Mouse (Mus musculus) intestine, postnatal 0 days (tissue): ENCODE data around the gene Kcnh3. TPM values are rescaled to one million over a fixed set of nuclear protein-coding genes. Genes with fewer than 3 reads are reported as not detected.
A peak's percentile ranks its signal among the peaks of the same experiment; 100 is the strongest.
"Not testable (repeated sequence)": the region's sequence is repeated elsewhere in the genome, so short reads cannot be mapped to it uniquely, and the experiment has no call there.

Experiments
- ATAC-seq: fragments of 200-750 bp; cut with Nextera tagmentation; 2 replicates; pipeline ENCODE4 v1.8.0; 2017; ENCODE audit warnings: mild to moderate bottlenecking, moderate TSS enrichment, moderate library complexity
- H3K27ac ChIP-seq: fragments of 300-500 bp; sonication (generic); 2 replicates; pipeline ENCODE4 v1.5.1; 2014; ENCODE audit warnings: mild to moderate bottlenecking, low read depth, low read length, moderate library complexity
- H3K27me3 ChIP-seq: fragments of 300-500 bp; sonication (generic); replicated peaks from 2 replicates; pipeline ENCODE4 v1.6.1; 2014; ENCODE audit warnings: low read length, mixed read lengths; ENCODE audit not compliant: control insufficient read depth, insufficient read depth
- H3K36me3 ChIP-seq: fragments of 300-500 bp; sonication (generic); 2 replicates; pipeline ENCODE4 v1.6.1; 2014; ENCODE audit warnings: mild to moderate bottlenecking, moderate library complexity; ENCODE audit not compliant: control insufficient read depth, insufficient read depth
- H3K4me1 ChIP-seq: fragments of 300-500 bp; sonication (generic); replicated peaks from 2 replicates; pipeline ENCODE4 v1.6.1; 2014; ENCODE audit warnings: antibody characterized with exemption, low read length, mixed read lengths; ENCODE audit not compliant: control insufficient read depth, insufficient read depth
- H3K4me2 ChIP-seq: fragments of 300-500 bp; sonication (generic); replicated peaks from 2 replicates; pipeline ENCODE4 v1.6.1; 2014; ENCODE audit warnings: low read depth, mild to moderate bottlenecking, moderate library complexity
- H3K4me3 ChIP-seq: fragments of 300-500 bp; sonication (generic); 2 replicates; pipeline ENCODE4 v1.5.1; 2014; ENCODE audit warnings: low read depth, low read length
- H3K9ac ChIP-seq: fragments of 300-500 bp; sonication (generic); 2 replicates; pipeline ENCODE4 v1.6.1; 2014; ENCODE audit warnings: mild to moderate bottlenecking, low read depth, low read length
- H3K9me3 ChIP-seq: fragments of 300-500 bp; sonication (generic); 2 replicates; pipeline ENCODE4 v1.6.1; 2016; ENCODE audit warnings: mixed run types; ENCODE audit not compliant: control insufficient read depth
- CTCF ChIP-seq: sonication (generic); IDR thresholded peaks from 2 replicates; pipeline ENCODE4 v1.5.1; 2016; ENCODE audit warnings: low read depth, mild to moderate bottlenecking, control low read depth, antibody characterized with exemption, moderate library complexity
- WGBS: fragments of 180-500 bp; shearing (Covaris S2); extraction: QIAGEN DNeasy Blood & Tissue Kit; methylation state at CpG from one replicate; pipeline ENCODE4 v1.1.7; 2014; 5-methylcytosine and 5-hydroxymethylcytosine counted together
- polyA plus RNA-seq: library from polyadenylated mRNA; unstranded; fragments of >200 nt; fragmentation: Nextera tagmentation; extraction: Ambion mirVana; gene quantifications from 2 replicates; pipeline ENCODE4 v1.2.1, GENCODE M21; 2015

Kcnh3 gene
- polyA plus RNA-seq, 1 experiment from 2014 or later, result 0.48 TPM

GRCm38 (mm10) chr15:99234326-99235010, 9.8 kb downstream of the Kcnh3 start:
- Histone ChIP-seq H3K4me2 (no peak overlapping the region), H3K9ac (no peak overlapping the region), H3K4me1 (no peaks in the 10 kb centered on the region), H3K36me3 (no peaks in the 10 kb centered on the region), H3K27me3 (peaks cover 15% of the 10 kb centered on the region; the same call in 1 of the 2 replicates), H3K9me3 (no peaks in the 10 kb centered on the region), H3K27ac (no peak overlapping the region), H3K4me3 (no peak overlapping the region)
- WGBS, result 48% methylated on average over 12 of the region's 12 CpGs
- no peak for ATAC-seq
- no peak for TF ChIP-seq CTCF

- WGBS, result 67% methylated on average over 11 of the region's 11 CpGs
- H3K4me3 ChIP-seq, result no peak overlapping the region
- no peak overlapping the region for H3K27ac ChIP-seq
- TF ChIP-seq CTCF, result no peak
- H3K4me2 ChIP-seq, result no peak overlapping the region
- H3K9me3 ChIP-seq, result no peaks in the 10 kb centered on the region
- no peak overlapping the region for H3K9ac ChIP-seq
- ATAC-seq, result no peak
- peaks cover 6% of the 10 kb centered on the region; the same call in 1 of the 2 replicates for H3K27me3 ChIP-seq
- H3K36me3 ChIP-seq, result peaks cover 10% of the 10 kb centered on the region
- no peaks in the 10 kb centered on the region for H3K4me1 ChIP-seq
Observed at GRCm38 (mm10) chr15:99238006-99238405, 13.3 kb downstream of the Kcnh3 start.

- no peaks in the 10 kb centered on the region for H3K9me3 ChIP-seq
- TF ChIP-seq CTCF, result peak; percentile 68
Observed at GRCm38 (mm10) chr15:99240129-99240528, 15.5 kb downstream of the Kcnh3 start.

GRCm38 (mm10) chr15:99241249-99241648, 16.6 kb downstream of the Kcnh3 start:
- Histone ChIP-seq H3K9me3 (no peaks in the 10 kb centered on the region), H3K4me3 (no peak overlapping the region), H3K9ac (no peak overlapping the region), H3K27me3 (no peaks in the 10 kb centered on the region), H3K27ac (no peak overlapping the region), H3K4me2 (no peak overlapping the region), H3K4me1 (no peaks in the 10 kb centered on the region), H3K36me3 (peaks cover 40% of the 10 kb centered on the region)
- WGBS, result 74% methylated on average over 4 of the region's 4 CpGs
- TF ChIP-seq CTCF, result no peak
- ATAC-seq, result no peak

More at GRCm38 (mm10) chr15:99240129-99240528, 15.5 kb downstream of the Kcnh3 start:
- ATAC-seq, result no peak
- no peak overlapping the region for H3K27ac ChIP-seq
- no peaks in the 10 kb centered on the region for H3K27me3 ChIP-seq
- H3K9ac ChIP-seq, result no peak overlapping the region
- WGBS, result 72% methylated on average over 4 of the region's 4 CpGs
- H3K4me1 ChIP-seq, result no peaks in the 10 kb centered on the region
- no peak overlapping the region for H3K4me3 ChIP-seq
- peaks cover 30% of the 10 kb centered on the region for H3K36me3 ChIP-seq
- no peak overlapping the region for H3K4me2 ChIP-seq

GRCm38 (mm10) chr15:99242045-99242444, 17.4 kb downstream of the Kcnh3 start:
- Histone ChIP-seq H3K9ac (no peak overlapping the region), H3K4me2 (no peak overlapping the region), H3K4me1 (no peaks in the 10 kb centered on the region), H3K27me3 (no peaks in the 10 kb centered on the region), H3K9me3 (no peaks in the 10 kb centered on the region), H3K27ac (no peak overlapping the region), H3K4me3 (no peak overlapping the region), H3K36me3 (peaks cover 48% of the 10 kb centered on the region)
- no peak for ATAC-seq
- 95% methylated on average over 10 of the region's 10 CpGs for WGBS
- no peak for TF ChIP-seq CTCF

GRCm38 (mm10) chr15:99246736-99247135, 22.1 kb downstream of the Kcnh3 start:
- H3K9ac ChIP-seq, H3K27me3 ChIP-seq, H3K4me2 ChIP-seq, H3K4me3 ChIP-seq, ATAC-seq, H3K4me1 ChIP-seq, H3K9me3 ChIP-seq, H3K27ac ChIP-seq: not testable (repeated sequence)
- WGBS, result 89% methylated on average over 6 of the region's 6 CpGs
- H3K36me3 ChIP-seq, result peaks cover 72% of the 10 kb centered on the region
